Mouse (Mus musculus) hindbrain, embryonic 10.5 days (tissue): Measurements from ENCODE around the gene Fgl2. TPM values are rescaled to one million over a fixed set of nuclear protein-coding genes. Genes with fewer than 3 reads are reported as not detected.
"Not testable (repeated sequence)": the region's sequence is repeated elsewhere in the genome, so short reads cannot be mapped to it uniquely, and the experiment has no call there.

Experiments used
- DNase-seq: peaks from one replicate; pipeline ENCODE4 v3.0.0-alpha.2; 2017; ENCODE audit warnings: low spot score
- H3K27ac ChIP-seq: fragments of 300-500 bp; sonication (generic); 2 replicates; pipeline ENCODE4 v1.5.1; 2016; ENCODE audit warnings: mild to moderate bottlenecking, moderate library complexity
- H3K27me3 ChIP-seq: fragments of 300-500 bp; sonication (generic); 2 replicates; pipeline ENCODE4 v1.6.1; 2016; ENCODE audit warnings: mild to moderate bottlenecking; ENCODE audit not compliant: poor library complexity, insufficient read depth, severe bottlenecking
- H3K36me3 ChIP-seq: fragments of 300-500 bp; sonication (generic); 2 replicates; pipeline ENCODE4 v1.6.1; 2016; ENCODE audit warnings: mild to moderate bottlenecking, moderate library complexity
- H3K4me1 ChIP-seq: fragments of 300-500 bp; sonication (generic); replicated peaks from 2 replicates; pipeline ENCODE4 v1.6.1; 2016; ENCODE audit warnings: mild to moderate bottlenecking
- H3K4me3 ChIP-seq: fragments of 300-500 bp; sonication (generic); 2 replicates; pipeline ENCODE4 v1.5.1; 2016; ENCODE audit warnings: mild to moderate bottlenecking, moderate library complexity
- H3K9me3 ChIP-seq: fragments of 300-500 bp; sonication (generic); 2 replicates; pipeline ENCODE4 v1.6.1; 2016; ENCODE audit warnings: mild to moderate bottlenecking, moderate library complexity
- WGBS: fragments of 180-500 bp; shearing (Covaris S2); methylation state at CpG from one replicate; pipeline ENCODE4 v1.1.7; 2016; 5-methylcytosine and 5-hydroxymethylcytosine counted together
- polyA plus RNA-seq: library from polyadenylated mRNA; unstranded; fragments of >200 nt; fragmentation: Nextera tagmentation; extraction: Ambion mirVana; gene quantifications from 2 replicates; pipeline ENCODE4 v1.2.1, GENCODE M21; 2016

Gene Fgl2
- polyA plus RNA-seq, result 2.2 and 2.3 TPM in 2 replicates

DNA sequence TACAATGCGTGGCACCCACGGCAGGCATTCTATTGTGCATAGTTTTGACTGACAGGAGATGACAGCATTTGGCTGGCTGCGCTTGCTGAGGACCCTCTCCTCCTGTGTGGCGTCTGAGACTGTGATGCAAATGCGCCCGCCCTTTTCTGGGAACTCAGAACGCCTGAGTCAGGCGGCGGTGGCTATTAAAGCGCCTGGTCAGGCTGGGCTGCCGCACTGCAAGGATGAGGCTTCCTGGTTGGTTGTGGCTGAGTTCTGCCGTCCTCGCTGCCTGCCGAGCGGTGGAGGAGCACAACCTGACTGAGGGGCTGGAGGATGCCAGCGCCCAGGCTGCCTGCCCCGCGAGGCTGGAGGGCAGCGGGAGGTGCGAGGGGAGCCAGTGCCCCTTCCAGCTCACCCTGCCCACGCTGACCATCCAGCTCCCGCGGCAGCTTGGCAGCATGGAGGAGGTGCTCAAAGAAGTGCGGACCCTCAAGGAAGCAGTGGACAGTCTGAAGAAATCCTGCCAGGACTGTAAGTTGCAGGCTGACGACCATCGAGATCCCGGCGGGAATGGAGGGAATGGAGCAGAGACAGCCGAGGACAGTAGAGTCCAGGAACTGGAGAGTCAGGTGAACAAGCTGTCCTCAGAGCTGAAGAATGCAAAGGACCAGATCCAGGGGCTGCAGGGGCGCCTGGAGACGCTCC is at the start of gene Fgl2:
TSS of gene Fgl2 (plus strand) at position 150 of the 687 bp plus-strand sequence.
- Histone ChIP-seq H3K9me3 (no peaks in the 10 kb centered on the region), H3K27ac (peak within 1 kb of the TSS; percentile 88), H3K36me3 (no peaks in the 10 kb centered on the region), H3K27me3 (peaks cover 12% of the 10 kb centered on the region; the same call in 1 of the 2 replicates), H3K4me1 (peaks cover 16% of the 10 kb centered on the region; the same call in 1 of the 2 replicates), H3K4me3 (peak within 1 kb of the TSS; percentile 62)
- WGBS, result 4% methylated on average over 31 of the region's 31 CpGs
- DNase-seq, result peak; percentile 83

DNA sequence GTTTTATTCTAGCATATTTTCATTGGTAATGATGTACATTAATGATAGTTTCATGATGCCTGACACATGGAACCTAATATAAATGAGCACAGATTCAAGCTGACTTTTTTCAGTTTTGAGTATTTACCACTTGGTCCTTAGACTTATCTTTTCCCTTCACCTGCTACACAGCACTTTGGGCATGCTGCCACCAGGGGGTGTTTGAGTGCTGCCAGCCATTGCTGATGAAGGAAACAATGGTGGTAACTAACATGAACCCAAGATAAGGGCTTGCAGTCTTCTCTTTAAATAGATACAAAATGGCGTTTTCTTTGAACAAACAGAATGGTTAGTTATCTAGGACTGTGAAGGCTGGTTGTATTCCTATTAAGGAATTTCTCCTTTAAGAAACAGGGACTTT is 45.9 kb upstream of the Fgl2 start:
- Histone ChIP-seq H3K27ac (no peak overlapping the region), H3K9me3 (no peaks in the 10 kb centered on the region), H3K36me3 (no peaks in the 10 kb centered on the region), H3K4me3 (no peak overlapping the region), H3K4me1 (peaks cover 17% of the 10 kb centered on the region), H3K27me3 (no peaks in the 10 kb centered on the region)
- WGBS, result 59% methylated on average over 1 of the region's 1 CpGs
- peak; percentile 68 for DNase-seq

DNA sequence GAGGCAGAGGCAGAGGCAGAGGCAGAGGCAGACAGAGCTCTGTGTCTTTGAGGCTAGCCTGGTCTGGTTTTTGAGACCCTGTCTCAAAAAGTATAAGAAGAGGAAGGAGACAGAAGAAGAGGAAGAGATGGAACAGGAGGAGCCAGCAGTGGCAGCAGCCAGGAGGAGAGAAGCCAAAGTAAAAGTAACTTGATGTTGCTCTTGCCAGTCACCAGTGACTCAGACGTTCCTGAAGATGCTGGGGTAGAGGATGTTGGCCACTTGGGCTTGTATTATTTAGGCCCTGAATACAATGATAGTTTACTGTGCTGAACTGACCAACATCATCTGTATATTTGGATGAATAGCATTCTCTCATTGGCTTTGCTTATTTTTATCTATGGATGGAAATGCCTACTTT is 43.9 kb upstream of the Fgl2 start:
- Histone ChIP-seq H3K36me3 (no peaks in the 10 kb centered on the region), H3K27ac (no peak overlapping the region; the same call in 1 of the 2 replicates), H3K9me3 (no peaks in the 10 kb centered on the region), H3K4me3 (no peak overlapping the region), H3K4me1 (peaks cover 17% of the 10 kb centered on the region), H3K27me3 (no peaks in the 10 kb centered on the region)
- DNase-seq, result no peak
- 85% methylated on average over 1 of the region's 1 CpGs for WGBS

DNA sequence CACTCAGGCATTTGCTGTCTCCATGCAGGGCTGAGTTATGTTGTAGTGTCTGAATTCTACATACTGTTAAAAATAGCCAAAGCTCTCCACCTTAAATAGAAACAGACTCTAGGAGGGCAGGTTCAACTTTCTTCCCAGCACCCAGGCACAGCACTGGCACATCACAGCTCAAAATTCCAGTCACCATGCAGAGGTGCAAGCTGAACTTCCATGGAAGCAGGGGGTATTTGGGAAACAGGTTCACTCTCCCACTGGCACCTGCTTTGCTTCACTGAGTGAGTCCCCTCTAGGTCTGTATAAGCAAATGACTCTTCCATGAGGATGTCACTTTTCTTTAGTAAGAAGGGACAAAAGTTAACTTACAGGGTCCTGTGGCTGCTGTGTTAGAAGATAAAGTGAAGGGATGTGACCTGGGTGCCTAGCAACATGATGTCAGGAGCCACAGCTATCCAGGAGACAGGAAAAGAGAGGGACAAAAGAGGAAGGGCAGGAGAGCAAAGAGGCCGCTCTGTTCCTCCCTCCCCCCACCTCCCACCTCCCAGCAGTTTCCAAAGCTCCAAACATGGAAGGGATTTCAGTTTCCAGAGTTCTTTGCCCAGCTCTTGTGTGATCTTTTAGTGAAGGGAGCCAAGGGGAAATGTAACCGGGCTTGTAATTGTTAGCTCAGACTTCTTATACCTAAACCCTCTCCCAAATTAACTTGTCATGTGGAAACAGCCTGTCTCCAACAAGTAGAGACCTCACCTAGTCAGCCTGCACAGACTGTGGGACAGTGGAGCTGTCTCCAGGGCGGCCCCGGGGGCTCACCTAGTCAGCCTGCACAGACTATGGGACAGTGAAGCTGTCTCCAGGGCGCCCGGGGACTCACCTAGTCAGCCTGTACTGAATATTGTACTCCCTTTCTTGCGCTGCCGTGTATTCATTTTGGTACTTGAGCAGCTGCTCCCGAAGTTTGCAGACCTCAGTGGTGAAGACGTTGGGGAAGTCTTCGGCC is 42.5 kb upstream of the Fgl2 start:
- no peaks in the 10 kb centered on the region for H3K36me3 ChIP-seq
- peaks cover 17% of the 10 kb centered on the region for H3K4me1 ChIP-seq
- H3K9me3 ChIP-seq, result no peaks in the 10 kb centered on the region
- 36% methylated on average over 11 of the region's 11 CpGs for WGBS
- H3K4me3 ChIP-seq, result peak overlapping the region; percentile 13; the same call in 1 of the 2 replicates
- no peaks in the 10 kb centered on the region for H3K27me3 ChIP-seq
- DNase-seq, result no peak
- H3K27ac ChIP-seq, result peak overlapping the region; percentile 75

DNA sequence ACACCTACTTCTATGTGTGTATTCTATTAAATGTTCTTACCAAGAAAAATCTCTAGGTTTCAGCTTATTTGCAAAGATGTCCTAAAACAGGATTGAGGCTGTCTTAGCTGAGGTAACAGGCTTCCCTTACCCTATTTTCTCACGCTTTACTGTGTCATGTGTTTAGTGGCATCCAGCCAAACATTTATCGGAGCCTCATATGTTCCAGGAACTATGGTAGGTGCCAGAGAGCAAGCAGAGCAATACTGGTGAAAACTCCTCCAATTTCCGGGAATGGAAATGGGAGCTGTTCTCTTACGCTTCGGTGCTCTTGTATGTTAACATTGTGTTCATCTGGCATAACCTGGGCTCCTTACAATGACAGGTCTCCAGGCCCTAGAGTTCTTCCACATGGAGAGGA is 40.8 kb upstream of the Fgl2 start:
- Histone ChIP-seq H3K36me3 (no peaks in the 10 kb centered on the region), H3K27me3 (no peaks in the 10 kb centered on the region), H3K27ac (no peak overlapping the region), H3K9me3 (no peaks in the 10 kb centered on the region), H3K4me1 (peaks cover 17% of the 10 kb centered on the region), H3K4me3 (no peak overlapping the region)
- DNase-seq, result no peak
- 90% methylated on average over 5 of the region's 5 CpGs for WGBS

DNA sequence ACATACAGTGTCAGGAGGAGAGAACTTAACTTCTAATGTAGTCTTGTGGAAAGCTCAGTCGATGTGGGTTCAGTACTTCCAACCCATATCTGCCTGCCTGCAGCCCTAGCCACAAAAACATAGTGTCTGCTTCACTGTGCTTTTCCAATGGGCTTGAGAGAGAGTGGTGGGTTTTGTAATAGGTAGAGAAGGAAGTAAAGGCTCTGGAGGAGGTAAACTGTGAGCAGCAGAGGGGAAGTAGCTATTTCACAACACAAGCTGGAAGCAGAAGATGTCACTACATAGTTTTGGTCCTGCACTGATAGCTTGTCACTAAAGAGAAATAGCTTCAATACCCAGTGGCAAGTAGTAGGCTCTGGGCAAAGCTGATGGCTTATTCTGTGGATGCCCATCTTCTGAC is 40.3 kb upstream of the Fgl2 start:
- Histone ChIP-seq H3K9me3 (no peaks in the 10 kb centered on the region), H3K27ac (no peak overlapping the region), H3K36me3 (no peaks in the 10 kb centered on the region), H3K4me3 (no peak overlapping the region), H3K27me3 (no peaks in the 10 kb centered on the region), H3K4me1 (peaks cover 17% of the 10 kb centered on the region)
- WGBS, result 83% methylated on average over 1 of the region's 1 CpGs
- no peak for DNase-seq

DNA sequence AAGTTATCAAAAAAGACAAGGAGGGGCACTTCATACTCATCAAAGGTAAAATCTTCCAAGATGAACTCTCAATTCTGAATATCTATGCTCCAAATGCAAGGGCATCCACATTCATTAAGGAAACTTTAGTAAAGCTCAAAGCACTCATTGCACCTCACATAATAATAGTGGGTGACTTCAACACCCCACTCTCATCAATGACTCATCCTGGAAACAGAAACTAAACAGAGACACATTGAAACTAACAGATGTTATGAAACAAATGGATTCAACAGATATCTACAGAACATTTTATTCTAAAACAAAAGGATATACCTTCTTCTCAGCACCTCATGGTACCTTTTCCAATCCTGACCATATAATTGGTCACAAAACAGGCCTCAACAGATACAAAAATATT is 30.2 kb upstream of the Fgl2 start:
- H3K27ac ChIP-seq, DNase-seq, H3K4me1 ChIP-seq, H3K36me3 ChIP-seq, H3K4me3 ChIP-seq, H3K27me3 ChIP-seq, H3K9me3 ChIP-seq: not testable (repeated sequence)

DNA sequence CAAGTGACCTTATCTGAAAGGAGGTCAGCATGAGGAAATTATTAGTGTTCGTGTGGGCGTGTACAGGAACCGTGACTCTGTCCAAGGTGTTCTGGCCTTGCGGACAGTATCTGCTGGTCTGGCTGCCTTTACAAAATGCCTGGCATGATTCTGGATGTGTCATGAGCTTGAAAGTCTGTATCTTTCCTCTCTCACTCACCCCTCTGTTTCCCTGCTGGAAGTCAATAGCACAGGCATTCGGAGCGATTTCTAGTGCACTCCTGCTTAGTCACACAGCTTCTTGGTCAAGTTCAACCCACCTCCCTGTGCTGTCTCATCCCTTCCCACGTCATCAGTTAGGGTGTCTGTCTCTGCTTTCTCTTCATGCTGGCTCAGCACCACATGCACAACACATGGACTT is 24.1 kb upstream of the Fgl2 start:
- Histone ChIP-seq H3K27me3 (no peaks in the 10 kb centered on the region), H3K4me3 (no peak overlapping the region), H3K36me3 (no peaks in the 10 kb centered on the region), H3K4me1 (peaks cover 2% of the 10 kb centered on the region), H3K27ac (no peak overlapping the region), H3K9me3 (no peaks in the 10 kb centered on the region)
- no peak for DNase-seq
- WGBS, result 89% methylated on average over 7 of the region's 7 CpGs

DNA sequence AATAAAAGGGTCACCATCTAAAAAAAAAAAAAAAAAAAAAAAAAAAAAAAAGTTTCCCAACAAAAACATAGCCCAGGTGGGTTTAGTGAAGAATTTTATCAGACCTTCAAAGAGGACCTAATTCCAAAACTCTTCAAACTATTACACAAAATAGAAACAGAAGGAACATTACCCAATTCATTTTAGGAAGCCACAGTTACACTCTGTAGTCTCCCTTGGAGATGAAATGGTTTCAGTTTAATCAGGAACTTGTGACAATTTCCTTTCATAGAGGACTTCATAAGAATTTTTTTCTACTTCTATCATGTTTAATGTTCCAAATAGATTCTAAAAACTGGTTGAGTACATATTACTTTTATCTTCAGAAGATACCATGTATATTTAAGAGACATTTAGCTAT is 20.8 kb upstream of the Fgl2 start:
- no peak for DNase-seq
- Histone ChIP-seq H3K9me3 (no peaks in the 10 kb centered on the region), H3K4me3 (no peak overlapping the region)

DNA sequence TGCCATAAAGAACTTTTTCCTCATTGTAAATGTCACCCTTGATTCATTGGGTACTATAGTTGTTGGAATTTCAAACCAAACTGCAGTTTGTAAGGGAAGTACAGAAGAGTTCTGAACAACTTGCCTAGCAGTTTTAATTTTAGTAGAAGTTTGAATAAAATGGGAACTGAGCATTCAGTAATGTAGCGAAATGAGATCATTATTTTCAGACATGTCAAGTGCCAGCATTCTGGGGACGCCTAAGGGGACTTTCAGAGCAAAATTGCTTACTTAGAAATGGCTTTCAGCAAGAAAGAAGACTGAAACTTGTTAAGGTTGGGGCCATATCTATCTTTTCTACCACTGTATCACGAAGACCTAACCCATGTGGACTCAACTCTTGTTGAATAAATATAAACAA is 13.8 kb upstream of the Fgl2 start:
- no peak overlapping the region for H3K27ac ChIP-seq
- WGBS, result 85% methylated on average over 3 of the region's 3 CpGs
- DNase-seq, result no peak
- no peaks in the 10 kb centered on the region for H3K9me3 ChIP-seq
- peaks cover 16% of the 10 kb centered on the region for H3K4me1 ChIP-seq
- H3K27me3 ChIP-seq, result no peaks in the 10 kb centered on the region
- no peak overlapping the region for H3K4me3 ChIP-seq
- H3K36me3 ChIP-seq, result no peaks in the 10 kb centered on the region

More for the DNA sequence above, 20.8 kb upstream of the Fgl2 start:
- peaks cover 20% of the 10 kb centered on the region for H3K4me1 ChIP-seq
- no peak overlapping the region for H3K27ac ChIP-seq
- H3K27me3 ChIP-seq, result no peaks in the 10 kb centered on the region
- H3K36me3 ChIP-seq, result no peaks in the 10 kb centered on the region

DNA sequence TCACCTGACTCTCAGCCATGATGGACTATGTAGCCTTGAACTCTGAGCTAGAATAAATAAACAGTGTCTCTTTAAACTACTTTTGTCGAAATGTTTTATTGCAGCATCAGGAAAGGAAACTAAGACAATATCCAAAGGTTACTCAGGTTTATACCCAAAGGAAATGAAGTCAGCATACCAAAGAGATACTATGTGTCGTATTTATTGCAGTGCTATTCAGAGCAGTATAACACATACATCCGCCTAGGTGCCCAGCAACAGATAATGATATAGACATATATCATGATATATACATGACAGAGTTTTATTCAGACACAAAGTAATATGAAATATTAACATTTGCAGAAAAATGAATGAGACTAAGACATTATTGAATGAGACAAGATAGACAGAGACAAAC is 9.1 kb upstream of the Fgl2 start:
- Histone ChIP-seq H3K9me3 (no peaks in the 10 kb centered on the region), H3K27ac (no peak overlapping the region), H3K27me3 (no peaks in the 10 kb centered on the region), H3K4me3 (no peak overlapping the region), H3K36me3 (no peaks in the 10 kb centered on the region), H3K4me1 (no peaks in the 10 kb centered on the region)
- 85% methylated on average over 3 of the region's 3 CpGs for WGBS
- DNase-seq, result no peak

DNA sequence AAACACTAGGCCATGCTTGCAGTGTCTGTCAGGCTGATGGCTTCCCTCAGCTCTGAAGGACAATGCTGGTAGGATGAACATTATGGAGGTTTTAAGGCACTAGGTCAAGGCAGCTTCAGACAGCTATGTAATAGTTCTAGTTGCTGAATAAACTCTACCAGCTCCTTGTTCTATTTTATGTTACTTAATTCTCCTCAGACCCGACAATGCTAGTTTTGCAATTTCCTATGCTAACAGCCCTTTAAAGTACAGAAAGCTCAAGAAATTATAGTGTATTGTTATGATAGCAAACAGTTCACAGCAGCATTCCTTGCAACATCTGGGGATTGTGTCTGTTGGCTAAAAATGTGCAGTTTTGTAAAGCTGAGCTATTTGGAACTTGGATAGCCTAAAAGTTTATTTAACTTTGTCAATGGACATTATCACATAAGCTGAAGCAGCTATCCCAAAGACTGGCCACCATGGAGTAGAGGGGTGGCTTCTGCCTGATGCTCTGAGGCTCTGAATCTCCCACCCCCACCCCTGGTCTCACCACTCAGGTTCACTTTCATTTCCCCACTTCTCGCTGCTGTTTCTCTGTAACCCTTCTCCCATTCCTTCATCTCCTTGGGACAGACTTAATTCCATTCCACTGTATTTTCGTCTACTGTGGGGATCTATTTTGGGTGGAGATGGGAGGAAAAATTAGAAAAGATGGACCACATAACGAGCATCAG is 5.9 kb upstream of the Fgl2 start:
- 65% methylated on average over 4 of the region's 4 CpGs for WGBS
- H3K27ac ChIP-seq, result no peak overlapping the region

More for the DNA sequence above, 5.9 kb upstream of the Fgl2 start:
- no peaks in the 10 kb centered on the region for H3K27me3 ChIP-seq
- H3K36me3 ChIP-seq, result no peaks in the 10 kb centered on the region
- H3K4me3 ChIP-seq, result no peak overlapping the region
- no peak for DNase-seq
- H3K9me3 ChIP-seq, result no peaks in the 10 kb centered on the region
- no peaks in the 10 kb centered on the region for H3K4me1 ChIP-seq
